Mouse (Mus musculus): Measurements from ENCODE around the gene Hnrnpll. TPM values are rescaled to one million over a fixed set of nuclear protein-coding genes. Genes with fewer than 3 reads are reported as not detected.
A peak's percentile ranks its signal among the peaks of the same experiment; 100 is the strongest.

Hnrnpll gene
- polyA plus RNA-seq, 1 experiment from 2014 or later: 44.4 TPM

DNA sequence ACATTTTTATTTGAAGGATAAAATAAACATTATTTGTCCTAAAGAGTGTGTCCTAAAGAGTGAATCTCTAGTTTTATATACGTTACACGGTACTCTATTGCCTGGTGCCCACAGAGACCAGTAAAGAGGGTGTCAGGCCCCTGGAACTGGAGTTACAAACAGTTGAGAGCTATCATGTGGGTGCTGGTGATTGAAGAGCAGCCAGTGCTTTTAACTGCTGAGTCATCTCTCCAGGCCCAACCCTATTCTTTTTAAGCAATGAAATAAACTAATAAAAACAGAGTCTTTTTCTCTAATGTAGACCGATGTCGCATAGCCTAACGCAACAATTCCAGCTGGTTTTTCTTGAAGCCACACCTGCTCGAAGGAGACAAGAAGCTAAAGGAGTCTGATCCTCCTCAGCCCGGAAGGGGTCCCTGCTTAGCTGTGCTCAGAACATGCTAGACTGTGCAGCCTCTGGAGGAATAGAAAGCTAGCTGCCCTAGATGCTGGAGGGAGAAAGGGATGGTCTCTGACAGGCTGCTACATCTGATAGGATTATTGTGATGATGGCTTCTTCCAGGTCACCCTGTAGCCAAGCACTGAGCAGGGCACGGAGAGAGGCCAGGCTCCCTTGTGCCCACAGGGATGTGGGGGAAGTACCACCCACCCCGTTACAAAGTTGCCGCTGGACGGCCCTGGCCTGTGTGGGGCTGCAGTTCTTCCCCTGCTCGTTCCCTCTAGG, 80.2 kb downstream of the Hnrnpll start:
- peak overlapping the region; percentile 23; the same call in 1 of the 2 replicates for H3K27ac ChIP-seq (ENCODE audit: low read length)
- H3K36me3 ChIP-seq (ENCODE audit: control insufficient read depth, insufficient read depth): no peaks in the 10 kb centered on the region
- no peaks in the 10 kb centered on the region for H3K27me3 ChIP-seq (ENCODE audit: control insufficient read depth, insufficient read depth, low read length)

DNA sequence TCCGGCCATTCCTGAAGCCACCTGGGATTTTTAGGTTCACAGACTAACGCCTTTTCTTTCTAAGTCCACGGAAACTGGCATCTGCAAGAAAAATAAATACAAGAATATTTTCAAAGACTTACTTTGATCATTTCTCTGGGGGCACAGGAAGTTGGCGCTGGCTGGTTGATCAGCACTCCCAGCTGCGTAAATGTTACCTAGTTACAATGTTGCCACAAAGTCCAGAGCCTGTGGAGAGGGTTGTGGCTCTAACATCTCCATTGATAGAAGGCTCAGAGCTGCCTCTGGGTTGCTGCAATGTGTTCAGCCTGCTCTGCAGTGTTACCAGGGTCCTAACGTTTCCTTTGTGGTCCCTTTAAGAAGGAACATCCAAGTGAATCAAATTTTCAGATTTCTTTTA, 80.8 kb downstream of the Hnrnpll start:
- Histone ChIP-seq H3K36me3 (ENCODE audit: control insufficient read depth, insufficient read depth) (no peaks in the 10 kb centered on the region), H3K27ac (ENCODE audit: low read length) (no peak overlapping the region), H3K4me3 (ENCODE audit: low read length) (no peak overlapping the region), H3K9me3 (replicated peaks; ENCODE audit: control insufficient read depth, low read length) (peaks cover 6% of the 10 kb centered on the region), H3K27me3 (ENCODE audit: control insufficient read depth, insufficient read depth, low read length) (no peaks in the 10 kb centered on the region), H3K9ac (ENCODE audit: low read length) (no peak overlapping the region), H3K4me1 (ENCODE audit: control insufficient read depth, insufficient read depth, low read length) (peaks cover 4% of the 10 kb centered on the region), H3K4me2 (ENCODE audit: low read depth, low read length) (no peak overlapping the region)
- WGBS: 72% methylated on average over 6 of the region's 6 CpGs
- ATAC-seq (replicated peaks; ENCODE audit: extremely low read depth, insufficient read depth, low FRiP score): no peak

More for the DNA sequence above, 80.2 kb downstream of the Hnrnpll start:
- Histone ChIP-seq H3K9ac (ENCODE audit: low read length) (no peak overlapping the region), H3K4me3 (ENCODE audit: low read length) (no peak overlapping the region), H3K4me1 (ENCODE audit: control insufficient read depth, insufficient read depth, low read length) (peaks cover 3% of the 10 kb centered on the region; the same call in 1 of the 2 replicates), H3K9me3 (replicated peaks; ENCODE audit: control insufficient read depth, low read length) (peaks cover 6% of the 10 kb centered on the region), H3K4me2 (ENCODE audit: low read depth, low read length) (no peak overlapping the region)
- no peak for ATAC-seq (replicated peaks; ENCODE audit: extremely low read depth, insufficient read depth, low FRiP score)
- WGBS: 65% methylated on average over 12 of the region's 12 CpGs

- no peak overlapping the region for H3K4me3 ChIP-seq (ENCODE audit: low read length)
- H3K4me2 ChIP-seq (ENCODE audit: low read depth, low read length): no peak overlapping the region
- H3K4me1 ChIP-seq (ENCODE audit: control insufficient read depth, insufficient read depth, low read length): peaks cover 9% of the 10 kb centered on the region
- no peaks in the 10 kb centered on the region for H3K27me3 ChIP-seq (ENCODE audit: control insufficient read depth, insufficient read depth, low read length)
- no peak overlapping the region for H3K27ac ChIP-seq (ENCODE audit: low read length)
- no peak for ATAC-seq (replicated peaks; ENCODE audit: extremely low read depth, insufficient read depth, low FRiP score)
- no peak overlapping the region for H3K9ac ChIP-seq (ENCODE audit: low read length)
- H3K36me3 ChIP-seq (ENCODE audit: control insufficient read depth, insufficient read depth): no peaks in the 10 kb centered on the region
- WGBS: 72% methylated on average over 10 of the region's 10 CpGs
- peaks cover 6% of the 10 kb centered on the region for H3K9me3 ChIP-seq (replicated peaks; ENCODE audit: control insufficient read depth, low read length)
Observed at GRCm38 (mm10) chr17:79980421-79981120, 81.6 kb downstream of the Hnrnpll start.

Other genes with a start within 250 kb of the Hnrnpll start
- gene Atl2, start 166.2 kb downstream of the Hnrnpll start, polyA plus RNA-seq (2015; fragmentation: Nextera tagmentation; extraction: Ambion mirVana): 24.8 and 29.9 TPM in 2 replicates
- 14.5 and 14.7 TPM in 2 replicates for gene Galm, start 65.1 kb upstream of the Hnrnpll start, polyA plus RNA-seq (2015; fragmentation: Nextera tagmentation; extraction: Ambion mirVana)
- 291 and 311 TPM in 2 replicates for gene Srsf7, start 145.0 kb upstream of the Hnrnpll start, polyA plus RNA-seq (2015; fragmentation: Nextera tagmentation; extraction: Ambion mirVana)
- gene Ttc39d, start 145.1 kb upstream of the Hnrnpll start, polyA plus RNA-seq (2015; fragmentation: Nextera tagmentation; extraction: Ambion mirVana): 0.25 TPM in 1 of 2 replicates, not detected in the other
- gene Gemin6, start 162.1 kb upstream of the Hnrnpll start, polyA plus RNA-seq (2015; fragmentation: Nextera tagmentation; extraction: Ambion mirVana): 26.3 and 26.8 TPM in 2 replicates
- 25.7 and 27.5 TPM in 2 replicates for gene Morn2, start 227.9 kb upstream of the Hnrnpll start, polyA plus RNA-seq (2015; fragmentation: Nextera tagmentation; extraction: Ambion mirVana)
- gene Dhx57, start 228.1 kb upstream of the Hnrnpll start, polyA plus RNA-seq (2015; fragmentation: Nextera tagmentation; extraction: Ambion mirVana): 8.6 and 8.9 TPM in 2 replicates
- gene Arhgef33, start 245.1 kb upstream of the Hnrnpll start, polyA plus RNA-seq (2015; fragmentation: Nextera tagmentation; extraction: Ambion mirVana): 0.64 and 0.72 TPM in 2 replicates

Data from heart, embryonic 16.5 days (tissue).